Mouse (Mus musculus) forebrain, embryonic 12.5 days (tissue): ENCODE results near the gene Slc36a1. TPM values are rescaled to one million over a fixed set of nuclear protein-coding genes. Genes with fewer than 3 reads are reported as not detected.

ENCODE experiments used
- ATAC-seq: fragments of 200-750 bp; cut with Nextera tagmentation; 2 replicates; pipeline ENCODE4 v1.8.0; 2017; ENCODE audit warnings: moderate TSS enrichment; ENCODE audit not compliant: low FRiP score
- H3K27ac ChIP-seq: fragments of 300-500 bp; sonication (generic); 2 replicates; pipeline ENCODE4 v1.5.1; 2016; ENCODE audit warnings: mild to moderate bottlenecking
- H3K27me3 ChIP-seq: fragments of 300-500 bp; sonication (generic); 2 replicates; pipeline ENCODE4 v1.6.1; 2016; ENCODE audit warnings: mild to moderate bottlenecking
- H3K36me3 ChIP-seq: fragments of 300-500 bp; sonication (generic); replicated peaks from 2 replicates; pipeline ENCODE4 v1.6.1; 2016; ENCODE audit warnings: mild to moderate bottlenecking
- H3K4me1 ChIP-seq: fragments of 300-500 bp; sonication (generic); 2 replicates; pipeline ENCODE4 v1.6.1; 2016
- H3K4me2 ChIP-seq: fragments of 300-500 bp; sonication (generic); 2 replicates; pipeline ENCODE4 v1.6.1; 2016; ENCODE audit warnings: mild to moderate bottlenecking, moderate library complexity
- H3K4me3 ChIP-seq: fragments of 300-500 bp; sonication (generic); replicated peaks from 2 replicates; pipeline ENCODE4 v1.5.1; 2016; ENCODE audit warnings: mild to moderate bottlenecking
- H3K9ac ChIP-seq: fragments of 300-500 bp; sonication (generic); 2 replicates; pipeline ENCODE4 v1.6.1; 2016; ENCODE audit warnings: mild to moderate bottlenecking
- H3K9me3 ChIP-seq: fragments of 300-500 bp; sonication (generic); 2 replicates; pipeline ENCODE4 v1.6.1; 2016
- whole genome bisulfite sequencing: fragments of 180-500 bp; shearing (Covaris S2); methylation state at CpG from one replicate; pipeline ENCODE4 v1.1.7; 2016; 5-methylcytosine and 5-hydroxymethylcytosine counted together
- polyA plus RNA-seq: library from polyadenylated mRNA; unstranded; fragments of >200 nt; fragmentation: Nextera tagmentation; extraction: Ambion mirVana; gene quantifications from 2 replicates; pipeline ENCODE4 v1.2.1, GENCODE M21; 2016

Slc36a1 gene
- polyA plus RNA-seq, 1 experiment from 2014 or later, result 1.2 TPM

- H3K9me3 ChIP-seq, result no peaks in the 10 kb centered on the region
- WGBS, result 88% methylated on average over 6 of the region's 6 CpGs
- H3K27ac ChIP-seq, result no peak overlapping the region
- H3K9ac ChIP-seq, result no peak overlapping the region
- H3K27me3 ChIP-seq, result no peaks in the 10 kb centered on the region
- H3K4me3 ChIP-seq, result no peak overlapping the region
- ATAC-seq, result no peak
- H3K4me1 ChIP-seq, result no peaks in the 10 kb centered on the region
- H3K36me3 ChIP-seq, result no peaks in the 10 kb centered on the region
- H3K4me2 ChIP-seq, result no peak overlapping the region
Measured at GRCm38 (mm10) chr11:55250527-55250926, 46.4 kb downstream of the Slc36a1 start.

- 89% methylated on average over 9 of the region's 9 CpGs for WGBS
- Histone ChIP-seq H3K27me3 (no peaks in the 10 kb centered on the region), H3K4me2 (no peak overlapping the region), H3K27ac (no peak overlapping the region), H3K9ac (no peak overlapping the region), H3K4me3 (no peak overlapping the region), H3K36me3 (no peaks in the 10 kb centered on the region), H3K4me1 (no peaks in the 10 kb centered on the region), H3K9me3 (no peaks in the 10 kb centered on the region)
- ATAC-seq, result no peak
Measured at GRCm38 (mm10) chr11:55253391-55253790, 49.2 kb downstream of the Slc36a1 start.

GRCm38 (mm10) chr11:55261105-55261504, 57.0 kb downstream of the Slc36a1 start:
- no peak for ATAC-seq
- WGBS, result 80% methylated on average over 4 of the region's 4 CpGs
- Histone ChIP-seq H3K4me3 (no peak overlapping the region), H3K4me2 (no peak overlapping the region), H3K9ac (no peak overlapping the region), H3K4me1 (no peaks in the 10 kb centered on the region), H3K27ac (no peak overlapping the region), H3K27me3 (no peaks in the 10 kb centered on the region), H3K9me3 (no peaks in the 10 kb centered on the region), H3K36me3 (no peaks in the 10 kb centered on the region)

- no peak overlapping the region for H3K4me3 ChIP-seq
- H3K4me2 ChIP-seq, result no peak overlapping the region
- H3K36me3 ChIP-seq, result no peaks in the 10 kb centered on the region
- no peaks in the 10 kb centered on the region for H3K27me3 ChIP-seq
- no peak overlapping the region for H3K27ac ChIP-seq
- no peak for ATAC-seq
- 76% methylated on average over 5 of the region's 5 CpGs for WGBS
- no peaks in the 10 kb centered on the region for H3K4me1 ChIP-seq
- H3K9ac ChIP-seq, result no peak overlapping the region
- H3K9me3 ChIP-seq, result no peaks in the 10 kb centered on the region
Measured at GRCm38 (mm10) chr11:55262000-55262399, 57.9 kb downstream of the Slc36a1 start.

GRCm38 (mm10) chr11:55264318-55264717, 60.2 kb downstream of the Slc36a1 start:
- 88% methylated on average over 2 of the region's 2 CpGs for WGBS
- Histone ChIP-seq H3K36me3 (no peaks in the 10 kb centered on the region), H3K9me3 (no peaks in the 10 kb centered on the region), H3K27ac (no peak overlapping the region), H3K4me1 (no peaks in the 10 kb centered on the region), H3K27me3 (no peaks in the 10 kb centered on the region), H3K4me3 (no peak overlapping the region), H3K9ac (no peak overlapping the region), H3K4me2 (no peak overlapping the region)
- no peak for ATAC-seq

- Histone ChIP-seq H3K9ac (no peak overlapping the region), H3K27ac (no peak overlapping the region), H3K9me3 (no peaks in the 10 kb centered on the region), H3K4me3 (no peak overlapping the region), H3K27me3 (no peaks in the 10 kb centered on the region), H3K4me1 (no peaks in the 10 kb centered on the region), H3K4me2 (no peak overlapping the region), H3K36me3 (no peaks in the 10 kb centered on the region)
- 59% methylated on average over 2 of the region's 2 CpGs for WGBS
- no peak for ATAC-seq
Measured at GRCm38 (mm10) chr11:55265647-55266046, 61.5 kb downstream of the Slc36a1 start.

- no peaks in the 10 kb centered on the region for H3K27me3 ChIP-seq
- H3K4me1 ChIP-seq, result no peaks in the 10 kb centered on the region
- ATAC-seq, result no peak
- H3K27ac ChIP-seq, result no peak overlapping the region
- H3K9me3 ChIP-seq, result no peaks in the 10 kb centered on the region
- H3K9ac ChIP-seq, result no peak overlapping the region
- H3K4me2 ChIP-seq, result no peak overlapping the region
- H3K4me3 ChIP-seq, result no peak overlapping the region
- 91% methylated on average over 6 of the region's 6 CpGs for WGBS
- no peaks in the 10 kb centered on the region for H3K36me3 ChIP-seq
Measured at GRCm38 (mm10) chr11:55268580-55268979, 64.4 kb downstream of the Slc36a1 start.

- WGBS, result 90% methylated on average over 6 of the region's 6 CpGs
- Histone ChIP-seq H3K36me3 (no peaks in the 10 kb centered on the region), H3K4me1 (no peaks in the 10 kb centered on the region), H3K9ac (no peak overlapping the region), H3K4me3 (no peak overlapping the region), H3K27ac (no peak overlapping the region), H3K4me2 (no peak overlapping the region), H3K9me3 (no peaks in the 10 kb centered on the region), H3K27me3 (no peaks in the 10 kb centered on the region)
- ATAC-seq, result no peak
Measured at GRCm38 (mm10) chr11:55274756-55275155, 70.6 kb downstream of the Slc36a1 start.

Other genes starting within 250 kb of the Slc36a1 start
- 9.8 and 12.1 TPM in 2 replicates for gene Tnip1, start 241.4 kb upstream of the Slc36a1 start, polyA plus RNA-seq
- gene Anxa6, start 170.9 kb upstream of the Slc36a1 start, polyA plus RNA-seq, result 46.6 and 59.1 TPM in 2 replicates
- 0.13 and 0.42 TPM in 2 replicates for gene Ccdc69, start 126.2 kb upstream of the Slc36a1 start, polyA plus RNA-seq
- 10.6 and 11.5 TPM in 2 replicates for gene Gm2a, start 106.2 kb upstream of the Slc36a1 start, polyA plus RNA-seq
- not detected in 2 replicates for gene Slc36a3, start 52.6 kb upstream of the Slc36a1 start, polyA plus RNA-seq
- gene Slc36a2, start 19.3 kb upstream of the Slc36a1 start, polyA plus RNA-seq, result not detected in 2 replicates
- 0.01 TPM in 2 replicates for gene Fat2, start 132.2 kb downstream of the Slc36a1 start, polyA plus RNA-seq
- gene Sparc, start 218.8 kb downstream of the Slc36a1 start, polyA plus RNA-seq, result 329 and 395 TPM in 2 replicates